Mouse (Mus musculus) spleen, adult 2 months (tissue): ENCODE measurements at regions not wholly inside any gene's neighbourhood (a gene's known extent, or its start where the extent isn't known, plus 50 kb on each side); places are given as distances from the start of the nearest gene placed in this dataset.
"Not testable (repeated sequence)": the region's sequence is repeated elsewhere in the genome, so short reads cannot be mapped to it uniquely, and the experiment has no call there.

Experiments used
- DNase-seq, 2 experiments: peaks; one replicate each; pipeline versions ENCODE4 v3.0.0 to v3.0.0-alpha.2; 2012 to 2021; ENCODE audit warnings: low spot score in 2 of 2, low read depth in 1 of 2
- H3K27ac ChIP-seq: fragments of 200-500 bp; 2 replicates; pipeline ENCODE4 v1.5.1; 2012; ENCODE audit warnings: low read length, inconsistent platforms; ENCODE audit not compliant: insufficient read depth
- H3K27me3 ChIP-seq: fragments of 200-500 bp; 2 replicates; pipeline ENCODE4 v1.6.1; 2012; ENCODE audit warnings: mild to moderate bottlenecking, moderate library complexity, low read length, inconsistent platforms; ENCODE audit not compliant: control insufficient read depth, insufficient read depth
- H3K36me3 ChIP-seq: fragments of 200-500 bp; 2 replicates; pipeline ENCODE4 v1.6.1; 2012; ENCODE audit warnings: mild to moderate bottlenecking, low read length, inconsistent platforms; ENCODE audit not compliant: control insufficient read depth, insufficient read depth
- H3K4me1 ChIP-seq: fragments of 200-500 bp; 2 replicates; pipeline ENCODE4 v1.6.1; 2011; ENCODE audit warnings: inconsistent platforms; ENCODE audit not compliant: control insufficient read depth, insufficient read depth, insufficient read length
- H3K4me3 ChIP-seq: fragments of 200-500 bp; 2 replicates; pipeline ENCODE4 v1.5.1; 2011; ENCODE audit warnings: mild to moderate bottlenecking, inconsistent platforms; ENCODE audit not compliant: insufficient read depth, insufficient read length; ENCODE audit errors: extremely low read depth
- CTCF ChIP-seq: fragments of 200-500 bp; IDR thresholded peaks from 2 replicates; pipeline ENCODE4 v1.5.1; 2011; ENCODE audit warnings: mild to moderate bottlenecking, inconsistent platforms; ENCODE audit not compliant: insufficient read depth, insufficient read length, insufficient replicate concordance; ENCODE audit errors: extremely low read depth
- POLR2A ChIP-seq: fragments of 200-500 bp; IDR thresholded peaks from 2 replicates; pipeline ENCODE4 v1.6.1; 2011; ENCODE audit warnings: low read depth, low read length, inconsistent platforms
- WGBS: fragments of 180-500 bp; shearing (Covaris S2); methylation state at CpG from one replicate; pipeline ENCODE4 v1.1.7; 2018; 5-methylcytosine and 5-hydroxymethylcytosine counted together

DNA sequence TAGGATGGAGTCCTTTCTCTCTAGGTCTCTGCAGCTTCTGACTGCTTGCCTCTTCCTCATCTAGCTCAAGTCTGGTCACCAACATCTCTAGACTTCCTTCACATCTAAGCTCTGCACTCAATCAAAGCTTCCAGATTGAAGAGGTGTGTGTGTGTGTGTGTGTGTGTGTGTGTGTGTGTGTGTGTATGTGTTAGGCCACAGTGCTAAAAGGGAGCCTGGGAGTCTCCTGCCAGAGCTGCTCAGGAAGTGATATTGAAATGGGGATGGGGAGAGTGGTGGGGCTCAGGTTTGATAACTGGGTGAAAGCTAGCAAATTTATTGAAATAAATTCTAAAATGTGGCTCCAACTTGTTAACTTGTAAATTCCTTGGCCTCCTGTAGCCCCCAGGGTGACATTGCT is 73.3 kb downstream of the Gm31371 start:
- not testable (repeated sequence) for DNase-seq, H3K27ac ChIP-seq, H3K27me3 ChIP-seq

DNA sequence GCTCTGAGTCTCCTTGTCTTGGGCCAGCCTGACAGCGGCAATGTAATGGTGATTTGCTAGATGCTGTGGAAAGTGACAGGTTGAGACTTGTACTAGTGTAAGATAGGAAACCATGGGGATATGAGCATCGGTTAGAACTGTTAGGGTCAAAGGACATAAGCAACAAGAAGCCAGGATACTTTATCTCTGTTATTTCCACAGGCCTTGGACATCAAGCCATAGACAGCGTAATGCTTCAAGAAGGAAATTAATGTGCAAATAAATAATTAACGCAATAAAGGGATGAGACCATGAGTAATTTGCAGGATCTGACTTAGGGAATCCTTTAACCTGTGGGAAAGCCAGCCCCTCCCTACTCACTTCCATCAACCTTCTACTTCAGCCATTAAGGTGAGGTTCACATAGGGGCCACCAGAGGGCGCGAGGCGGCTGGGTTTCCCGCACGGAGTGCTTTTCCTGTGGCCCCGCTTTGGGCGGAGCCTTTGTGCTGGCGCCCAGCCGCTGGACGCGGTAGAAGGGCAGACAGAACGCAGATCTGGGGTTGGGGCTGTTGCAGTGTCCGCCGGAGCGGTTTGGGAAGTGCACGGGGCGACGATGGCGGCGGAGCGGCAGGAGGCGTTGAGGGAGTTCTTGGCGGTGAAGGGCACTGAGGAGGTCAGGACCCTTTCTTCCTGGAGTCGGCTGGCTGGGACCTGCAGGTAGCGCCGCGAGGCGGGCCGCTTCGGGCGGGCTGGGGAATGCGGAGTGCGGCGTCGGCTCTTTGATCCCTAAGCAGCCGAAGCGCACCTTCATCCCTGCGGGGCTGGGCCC is 76.5 kb downstream of the Gm31371 start:
- peak overlapping the region; percentile 69 for H3K4me3 ChIP-seq
- no peaks in the 10 kb centered on the region for H3K27me3 ChIP-seq
- WGBS: 11% methylated on average over 42 of the region's 42 CpGs
- H3K4me1 ChIP-seq: peaks cover 4% of the 10 kb centered on the region; the same call in 1 of the 2 replicates
- H3K27ac ChIP-seq: no peak overlapping the region
- peak; percentile 27 to 33 for DNase-seq
- TF ChIP-seq POLR2A (no peak), CTCF (peak; percentile 74)
- no peaks in the 10 kb centered on the region for H3K36me3 ChIP-seq

More for the DNA sequence above, 73.3 kb downstream of the Gm31371 start:
- not testable (repeated sequence) for H3K36me3 ChIP-seq, H3K4me1 ChIP-seq, H3K4me3 ChIP-seq

DNA sequence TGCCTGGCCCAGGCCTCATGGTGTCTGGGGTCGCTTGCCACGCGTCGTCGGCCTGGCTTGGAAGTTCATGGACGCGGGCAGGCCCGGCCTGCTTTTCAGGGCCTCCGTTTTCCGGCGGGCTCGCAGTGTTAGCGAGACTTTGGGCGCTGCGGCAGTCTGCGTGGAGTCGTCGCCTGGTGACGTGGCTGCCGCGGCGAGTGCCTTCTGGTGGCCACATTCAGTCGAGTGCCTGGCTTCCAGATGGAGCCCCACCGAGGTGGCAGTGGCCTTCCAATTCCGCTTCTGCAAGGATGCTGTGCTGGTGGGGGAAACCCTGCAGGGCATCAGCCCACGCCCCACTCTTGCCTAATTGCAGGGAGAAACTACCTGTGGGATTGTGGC is 77.1 kb downstream of the Gm31371 start:
- not testable (repeated sequence) for H3K4me1 ChIP-seq, H3K27me3 ChIP-seq, H3K27ac ChIP-seq, H3K36me3 ChIP-seq, DNase-seq
- 33% methylated on average over 26 of the region's 26 CpGs for WGBS
- H3K4me3 ChIP-seq: peak overlapping the region; percentile 69

- not testable (repeated sequence) for H3K27ac ChIP-seq, DNase-seq, H3K4me1 ChIP-seq, H3K36me3 ChIP-seq, H3K4me3 ChIP-seq, H3K27me3 ChIP-seq
- WGBS: 86% methylated on average over 3 of the region's 3 CpGs
These were observed 104.9 kb downstream of the Gm31371 start for GRCm38 (mm10) chr8:20008106-20008505.

DNA sequence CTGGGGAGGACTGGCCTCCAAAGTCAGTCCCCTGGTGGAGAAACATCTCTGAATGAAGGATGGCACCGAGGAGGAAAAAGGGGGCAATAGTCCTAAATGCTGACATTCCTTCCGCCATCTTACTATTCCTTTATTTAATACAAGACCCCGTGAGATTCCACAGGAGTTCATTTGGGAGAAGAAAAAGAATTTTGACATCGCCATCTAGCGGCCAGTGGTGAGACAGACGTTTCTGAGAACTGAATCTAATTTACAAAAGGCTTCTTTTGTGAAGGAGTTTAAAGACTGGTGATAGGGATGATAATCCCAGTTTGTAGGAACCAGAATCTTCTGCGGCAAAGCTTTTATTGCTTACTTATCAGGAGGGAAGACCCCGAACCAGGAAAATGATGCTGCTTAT is 107.8 kb downstream of the Gm31371 start:
- H3K27ac ChIP-seq, H3K36me3 ChIP-seq, H3K4me1 ChIP-seq, H3K27me3 ChIP-seq, H3K4me3 ChIP-seq, DNase-seq: not testable (repeated sequence)
- WGBS: 63% methylated on average over 8 of the region's 8 CpGs

DNA sequence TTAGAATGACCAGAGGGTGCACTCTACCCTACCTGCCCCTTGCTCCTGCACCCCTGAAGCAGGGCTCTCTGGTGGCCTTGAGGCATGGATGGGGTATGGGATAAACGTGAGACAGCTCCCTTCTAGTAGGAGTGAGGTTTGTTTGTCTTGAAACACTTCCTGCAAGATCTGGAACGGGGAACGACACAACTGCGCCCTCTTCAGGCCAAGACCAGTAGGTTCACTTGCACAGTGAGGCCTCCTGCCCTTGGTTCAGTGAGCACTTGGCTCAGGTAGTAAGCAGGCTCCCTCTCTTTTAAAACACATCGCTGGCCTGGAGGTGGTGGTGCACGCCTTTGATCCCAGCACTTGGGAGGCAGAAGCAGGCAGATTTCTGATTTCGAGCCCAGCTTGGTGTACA is 110.1 kb downstream of the Gm31371 start:
- not testable (repeated sequence) for H3K27me3 ChIP-seq, H3K4me1 ChIP-seq, DNase-seq, H3K4me3 ChIP-seq, H3K36me3 ChIP-seq, H3K27ac ChIP-seq
- 65% methylated on average over 7 of the region's 7 CpGs for WGBS

DNA sequence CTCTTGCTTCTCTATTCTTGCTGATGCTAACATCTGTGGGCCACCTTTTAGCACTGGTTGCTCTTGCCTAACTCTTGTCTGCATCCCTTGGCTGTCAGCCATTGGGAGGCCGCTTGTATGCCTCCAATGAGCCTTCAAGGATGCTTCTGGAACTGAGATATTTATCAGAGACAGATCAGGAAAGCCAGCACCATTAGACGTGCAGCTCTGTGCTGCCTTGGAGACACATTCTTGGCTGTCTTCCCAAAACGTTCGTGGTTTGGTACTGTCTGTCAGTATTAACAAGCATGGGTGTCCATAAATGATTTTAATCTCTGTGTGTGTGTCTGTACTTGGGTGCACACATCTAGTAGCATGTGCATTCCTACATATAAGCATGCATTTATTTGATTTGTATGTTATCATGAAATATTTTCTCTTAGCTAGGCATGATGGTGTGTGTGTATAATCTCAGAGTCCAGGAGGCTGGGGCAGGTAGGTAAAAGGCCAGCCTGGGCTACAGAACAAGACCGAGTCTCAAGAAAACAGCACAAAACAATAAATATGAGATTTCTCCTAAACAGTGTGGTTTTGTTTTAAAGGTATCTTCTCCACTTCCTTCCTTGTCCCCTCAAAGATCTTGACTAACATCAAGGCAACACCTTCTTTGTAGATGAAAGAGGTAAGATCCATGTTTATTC is 111.4 kb downstream of the Gm31371 start:
- H3K36me3 ChIP-seq, H3K4me3 ChIP-seq, DNase-seq, H3K27ac ChIP-seq, H3K4me1 ChIP-seq, H3K27me3 ChIP-seq: not testable (repeated sequence)
- 69% methylated on average over 5 of the region's 5 CpGs for WGBS

DNA sequence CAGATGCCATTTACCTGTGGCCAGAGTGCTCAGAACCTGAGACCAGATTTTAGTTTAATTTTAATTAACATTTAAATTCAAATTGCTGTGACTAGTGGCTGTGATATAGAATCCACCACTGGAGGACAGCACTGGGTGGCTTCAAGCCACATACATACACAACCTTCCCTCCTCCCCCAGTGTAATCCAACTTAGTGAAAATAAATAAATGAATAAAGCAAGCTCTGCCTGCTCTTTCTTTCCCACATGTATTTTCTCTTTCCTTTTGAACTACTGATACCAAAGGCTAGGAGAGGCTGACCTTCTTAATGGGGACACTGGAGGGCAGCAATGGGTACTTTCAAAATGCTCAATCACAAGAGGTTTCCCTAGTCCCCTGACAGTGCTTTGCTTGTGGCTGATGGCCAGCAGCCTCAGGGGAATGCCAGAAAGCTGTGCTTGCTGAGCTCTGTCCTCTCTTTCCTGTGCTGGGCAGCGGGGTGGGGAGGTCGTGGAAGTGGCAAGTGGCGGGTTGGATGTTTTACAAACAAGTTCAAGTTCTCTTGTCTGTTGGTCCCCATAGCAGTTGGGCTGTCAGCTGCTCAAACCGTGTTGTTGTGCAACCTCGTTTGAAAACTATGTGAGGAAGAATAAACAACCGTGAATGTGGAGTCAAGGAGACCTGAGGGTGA is 112.4 kb downstream of the Gm31371 start:
- not testable (repeated sequence) for DNase-seq

DNA sequence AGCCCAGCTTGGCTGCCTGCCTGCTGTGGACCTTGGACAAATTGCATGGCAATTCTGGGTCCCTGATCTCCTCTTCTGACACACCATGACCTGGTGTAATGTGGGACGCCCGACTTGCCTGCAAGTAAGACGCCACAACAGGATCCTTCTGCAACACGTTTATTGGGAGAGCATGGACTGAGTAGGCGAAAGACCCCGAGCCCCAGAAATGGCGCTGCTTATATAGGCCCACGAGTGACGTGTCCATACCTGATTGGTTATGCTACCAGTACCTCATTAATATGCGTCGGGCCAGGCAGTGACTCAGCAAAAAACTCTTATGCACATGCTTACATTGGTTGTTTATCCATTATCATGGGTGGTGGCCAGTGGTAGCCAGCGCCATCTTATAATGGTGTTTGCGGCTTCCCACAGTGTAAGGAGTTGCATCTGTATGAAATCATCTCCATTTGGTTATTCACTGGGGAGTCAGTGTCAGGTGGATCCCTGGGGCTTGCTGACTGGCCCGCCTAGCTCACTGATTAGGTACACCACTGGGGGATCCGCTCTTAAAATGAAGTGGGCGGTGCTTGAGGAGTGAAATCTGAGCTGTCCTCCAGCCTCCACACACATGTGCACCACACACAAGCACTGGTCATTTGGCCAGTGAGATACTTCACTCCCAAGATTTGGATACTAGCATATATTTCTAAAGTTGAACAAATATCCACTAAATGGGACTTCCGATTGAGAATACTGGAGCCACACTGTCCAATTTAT is 113.1 kb downstream of the Gm31371 start:
- DNase-seq, H3K36me3 ChIP-seq, H3K27ac ChIP-seq, H3K4me3 ChIP-seq, H3K27me3 ChIP-seq, H3K4me1 ChIP-seq: not testable (repeated sequence)
- WGBS: 87% methylated on average over 17 of the region's 17 CpGs

More for the DNA sequence above, 112.4 kb downstream of the Gm31371 start:
- not testable (repeated sequence) for H3K36me3 ChIP-seq, H3K4me3 ChIP-seq, H3K27ac ChIP-seq, H3K27me3 ChIP-seq, H3K4me1 ChIP-seq
- 93% methylated on average over 6 of the region's 6 CpGs for WGBS

DNA sequence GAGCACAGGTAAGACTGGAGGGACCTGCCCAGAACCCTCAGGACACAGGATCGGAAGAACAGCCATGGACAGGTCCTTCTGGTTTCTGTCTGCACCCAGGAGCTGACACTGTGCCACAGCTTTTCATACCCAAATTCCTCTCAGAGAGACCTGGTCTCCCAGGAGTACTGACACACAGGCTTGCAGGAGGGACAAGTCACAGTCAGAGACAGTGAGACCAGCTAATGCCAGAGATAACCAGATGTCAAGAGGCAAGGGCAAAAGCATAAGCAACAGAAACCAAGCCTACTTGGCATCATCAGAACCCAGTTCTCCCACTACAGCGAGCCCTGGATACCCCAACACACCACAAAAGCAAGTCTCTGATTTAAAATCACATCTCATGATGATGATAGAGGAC is 122.3 kb downstream of the Gm31371 start:
- not testable (repeated sequence) for H3K27me3 ChIP-seq, H3K36me3 ChIP-seq, H3K27ac ChIP-seq, H3K4me3 ChIP-seq, H3K4me1 ChIP-seq, DNase-seq
- 79% methylated on average over 1 of the region's 2 CpGs for WGBS
